Mouse (Mus musculus) layer of hippocampus, postnatal 25 days (tissue): ENCODE data around the gene Slc3a1. TPM values are rescaled to one million over a fixed set of nuclear protein-coding genes. Genes with fewer than 3 reads are reported as not detected.
A peak's percentile ranks its signal among the peaks of the same experiment; 100 is the strongest.

Experiments
- DNase-seq, 2 experiments: peaks; one replicate each; pipeline ENCODE4 v3.0.0; 2022; ENCODE audit warnings: mixed read lengths in 2 of 2, low spot score in 1 of 2; ENCODE audit errors: extremely low spot score in 1 of 2
- total RNA-seq, 2 experiments: library from RNA; stranded (reverse); gene quantifications; 2 replicates each; pipeline ENCODE4 v1.2.3; 2021

The Slc3a1 gene
- total RNA-seq, result under 1 TPM in 1 of 2 experiments, not detected in 1; 0.12 TPM

DNA sequence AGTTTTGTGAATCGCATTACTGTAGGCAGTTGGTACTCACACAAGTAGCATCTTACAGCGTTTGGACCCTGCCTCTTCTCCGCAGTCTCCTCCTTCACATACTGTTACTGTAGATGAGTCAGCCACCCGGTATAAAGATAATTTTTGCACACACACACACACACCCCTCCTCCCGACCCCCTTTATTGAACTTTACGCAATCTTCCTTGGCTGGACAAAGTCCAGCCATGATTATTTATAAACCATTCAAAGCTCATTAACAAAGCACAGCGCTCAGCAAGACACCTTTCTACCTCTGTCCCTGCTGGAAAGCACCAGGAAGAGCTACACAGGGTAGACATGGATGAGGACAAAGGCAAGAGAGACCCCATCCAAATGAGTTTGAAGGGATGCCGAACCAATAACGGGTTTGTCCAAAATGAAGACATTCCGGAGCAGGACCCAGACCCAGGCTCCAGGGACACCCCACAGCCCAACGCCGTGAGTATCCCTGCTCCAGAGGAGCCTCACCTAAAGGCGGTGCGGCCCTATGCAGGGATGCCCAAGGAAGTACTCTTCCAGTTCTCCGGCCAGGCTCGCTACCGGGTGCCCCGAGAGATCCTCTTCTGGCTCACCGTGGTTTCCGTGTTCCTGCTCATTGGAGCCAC is at the start of gene Slc3a1:
TSS of gene Slc3a1 (plus strand) at position 284 of the 647 bp plus-strand sequence.
- DNase-seq, result no peak

GRCm38 (mm10) chr17:84981721-84982120 is 46.5 kb upstream of the Slc3a1 start:
- no peak for DNase-seq

GRCm38 (mm10) chr17:84982735-84983134 is 45.4 kb upstream of the Slc3a1 start:
- DNase-seq, result no peak

DNA sequence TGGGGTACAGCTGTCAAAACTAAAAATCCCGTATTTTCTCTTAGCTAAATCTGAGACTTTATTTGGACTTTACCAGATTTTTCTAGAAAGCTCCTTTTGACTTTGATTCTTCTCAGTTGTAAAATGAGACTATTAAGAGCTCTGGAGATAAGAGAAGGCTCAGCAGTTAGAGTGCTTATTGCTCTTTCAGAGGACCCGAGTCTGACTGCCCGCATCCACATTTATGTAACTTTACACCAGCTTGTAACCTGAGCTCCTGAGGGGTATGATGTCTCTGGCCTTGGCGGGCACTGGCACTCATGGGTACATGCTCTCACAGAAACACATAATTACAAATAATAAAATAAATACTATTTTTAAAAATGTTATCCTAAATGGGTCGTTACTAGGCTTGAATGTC is 41.8 kb upstream of the Slc3a1 start:
- DNase-seq, result no peak

GRCm38 (mm10) chr17:84987834-84988410 is 40.3 kb upstream of the Slc3a1 start:
- no peak for DNase-seq

GRCm38 (mm10) chr17:84988514-84988913 is 39.7 kb upstream of the Slc3a1 start:
- DNase-seq, result no peak

DNA sequence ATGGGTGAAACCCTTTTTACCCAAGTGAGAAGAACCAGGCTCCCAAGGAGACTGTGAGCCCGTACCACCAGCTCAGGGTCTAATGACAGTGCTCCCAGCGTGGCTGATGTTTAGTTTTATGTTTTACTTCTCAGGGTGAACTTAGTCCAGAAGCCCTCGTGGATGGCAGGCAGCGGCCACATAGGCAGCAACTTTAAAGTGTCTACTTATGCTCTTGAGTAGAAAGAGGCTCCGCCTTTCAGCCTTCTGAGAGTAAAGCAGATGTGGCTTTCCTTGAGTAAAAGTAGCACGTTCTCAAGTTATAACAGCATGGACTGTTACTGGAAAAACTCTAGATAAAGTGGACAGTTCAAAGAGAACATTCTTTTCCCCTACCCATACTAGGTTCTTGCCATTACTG is 32.3 kb upstream of the Slc3a1 start:
- DNase-seq, result no peak

DNA sequence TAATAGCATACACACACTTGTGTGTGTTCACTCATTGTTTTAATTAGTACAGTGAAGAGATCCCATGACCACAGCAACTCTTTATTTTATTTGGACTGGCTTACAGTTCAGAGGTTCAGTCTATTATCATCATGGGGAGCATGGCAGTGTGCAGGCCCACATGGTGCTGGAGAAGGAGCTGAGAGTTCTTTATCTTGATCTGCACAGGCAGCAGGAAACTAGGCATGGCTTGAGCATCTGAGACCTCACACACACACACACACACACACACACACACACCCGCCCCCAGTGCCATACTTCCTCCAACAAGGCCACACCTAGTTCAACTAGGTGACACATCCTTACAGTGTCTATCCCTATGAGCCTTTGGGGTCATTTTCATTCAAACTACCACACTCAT is 30.5 kb upstream of the Slc3a1 start:
- DNase-seq, result no peak

DNA sequence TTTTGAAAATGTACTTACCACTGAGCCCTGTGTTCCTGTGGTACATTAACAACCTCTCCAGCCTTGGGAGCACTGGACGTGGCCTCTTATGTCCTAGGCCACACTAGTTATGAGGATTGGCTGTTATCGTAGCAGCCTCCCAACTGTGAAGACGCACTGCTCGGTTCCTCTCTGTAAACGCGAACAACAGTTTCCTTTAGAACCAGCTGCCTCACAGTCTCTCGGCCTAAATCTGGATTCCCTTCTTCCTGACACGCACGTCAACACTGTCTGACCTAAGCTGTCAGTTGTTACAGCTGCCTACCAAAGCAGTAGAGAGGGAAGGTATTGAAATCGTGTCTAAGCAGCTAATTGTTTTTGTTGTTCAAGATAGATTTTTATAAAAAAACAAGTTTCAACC is 28.5 kb upstream of the Slc3a1 start:
- DNase-seq, result no peak

- DNase-seq, result no peak
Observed at GRCm38 (mm10) chr17:85013485-85013884, 14.7 kb upstream of the Slc3a1 start.

- no peak for DNase-seq
Observed at GRCm38 (mm10) chr17:85014632-85015031, 13.5 kb upstream of the Slc3a1 start.

- no peak for DNase-seq
Observed at GRCm38 (mm10) chr17:85018344-85018743, 9.8 kb upstream of the Slc3a1 start.

DNA sequence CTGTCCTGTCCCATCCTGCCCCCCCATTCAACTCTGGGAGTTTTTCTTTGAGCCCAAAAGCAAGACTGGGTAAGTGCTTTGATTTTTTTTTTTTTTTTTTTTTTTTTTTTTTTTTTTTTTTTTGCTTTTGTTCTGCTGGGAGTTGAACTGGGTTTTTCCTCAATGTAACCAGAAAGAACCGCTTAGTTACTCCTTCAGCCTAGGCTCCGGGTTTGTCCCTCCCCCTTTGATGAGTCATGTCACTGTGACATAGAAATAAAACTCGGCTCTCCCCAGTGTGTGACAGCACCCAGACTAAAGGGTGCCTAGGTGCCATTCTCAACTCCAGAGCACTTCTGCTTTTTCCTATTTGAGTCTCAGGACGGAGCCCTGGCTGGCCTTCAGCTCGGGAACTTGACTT is 9.4 kb upstream of the Slc3a1 start:
- DNase-seq, result no peak

DNA sequence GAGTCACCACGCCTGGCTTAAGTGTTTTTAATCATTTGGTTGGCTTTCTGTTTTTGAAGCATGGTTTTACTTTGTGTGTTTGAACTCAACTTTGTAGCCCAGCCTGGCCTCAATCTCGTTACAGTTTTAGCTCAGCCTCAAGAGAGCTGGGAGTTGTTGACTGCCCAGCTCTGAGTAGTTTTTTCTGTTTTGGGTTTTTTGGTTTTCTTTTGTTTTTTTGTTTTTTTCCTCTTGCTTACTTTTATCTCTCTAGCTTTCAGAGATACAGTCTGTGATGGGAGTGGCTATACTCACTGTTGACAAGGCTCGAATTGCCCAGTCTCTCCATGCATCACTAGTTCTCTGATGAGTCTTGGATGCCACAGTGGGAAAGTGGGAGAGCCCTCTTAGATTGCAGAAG is 7.8 kb upstream of the Slc3a1 start:
- no peak for DNase-seq

DNA sequence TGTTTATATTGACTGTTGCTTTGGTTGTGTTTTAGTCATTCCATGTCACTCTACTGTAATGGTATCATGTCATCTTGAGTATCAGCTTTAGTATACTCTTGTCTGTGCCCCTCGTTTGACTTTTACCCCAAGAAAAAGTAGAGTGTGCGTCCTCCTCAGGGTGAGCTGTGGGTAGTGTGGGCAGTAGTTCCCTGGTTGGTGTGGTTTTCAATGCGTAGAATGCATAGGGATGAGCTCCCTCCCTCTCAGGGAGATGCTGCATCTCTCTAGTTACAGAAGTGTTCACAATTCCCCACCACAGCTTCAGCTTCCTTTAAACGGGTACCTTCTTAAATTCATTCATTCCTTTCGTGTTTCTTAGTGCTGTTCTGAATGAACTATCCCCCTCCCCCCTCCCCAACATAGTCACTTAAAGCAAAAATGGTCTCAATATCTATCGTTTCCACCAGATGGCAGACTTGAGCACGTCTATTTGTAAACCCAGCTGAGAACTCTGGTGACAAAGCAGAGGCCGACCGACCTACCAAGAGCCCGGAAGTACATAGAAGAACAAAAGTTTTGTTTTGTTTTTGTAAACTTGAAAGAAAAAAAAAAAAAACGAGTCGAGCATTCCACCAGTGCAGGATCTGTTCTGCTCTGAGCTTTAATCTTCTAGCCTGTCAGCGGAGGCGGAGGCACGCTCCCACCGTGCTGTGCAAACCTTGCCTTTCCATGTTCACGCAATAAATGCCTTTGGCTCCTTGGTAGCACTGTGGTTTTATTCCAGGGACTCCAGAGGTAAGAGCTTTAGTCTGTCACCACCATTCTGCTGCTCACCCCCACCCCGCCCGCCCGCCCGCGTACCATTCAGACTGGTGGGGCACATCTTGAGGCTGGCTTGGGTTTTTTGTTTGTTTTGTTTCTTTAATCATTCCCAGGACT is 4.7 kb upstream of the Slc3a1 start:
- peak in 1 of 2 experiments; percentile 61 for DNase-seq

GRCm38 (mm10) chr17:85024237-85024636 is 3.9 kb upstream of the Slc3a1 start:
- DNase-seq, result no peak

DNA sequence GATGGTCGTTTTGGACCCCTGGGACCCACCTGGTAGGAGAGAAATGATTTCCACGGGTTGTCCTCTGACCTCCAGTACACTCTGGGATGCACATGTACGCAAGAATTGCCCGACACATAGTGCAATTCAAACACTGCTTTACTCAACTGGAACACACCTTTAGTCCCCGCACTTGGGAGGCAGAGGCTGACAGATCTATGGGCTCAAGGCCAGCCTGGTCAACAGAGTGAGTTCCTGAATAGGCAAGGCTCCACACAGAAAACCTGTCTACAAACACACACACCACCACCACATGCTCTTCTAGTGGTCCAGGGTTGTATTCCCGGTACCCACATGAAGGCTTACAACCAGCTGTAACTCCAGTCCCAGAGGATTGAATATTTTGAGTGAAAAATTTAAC is 3.0 kb upstream of the Slc3a1 start:
- no peak for DNase-seq

DNA sequence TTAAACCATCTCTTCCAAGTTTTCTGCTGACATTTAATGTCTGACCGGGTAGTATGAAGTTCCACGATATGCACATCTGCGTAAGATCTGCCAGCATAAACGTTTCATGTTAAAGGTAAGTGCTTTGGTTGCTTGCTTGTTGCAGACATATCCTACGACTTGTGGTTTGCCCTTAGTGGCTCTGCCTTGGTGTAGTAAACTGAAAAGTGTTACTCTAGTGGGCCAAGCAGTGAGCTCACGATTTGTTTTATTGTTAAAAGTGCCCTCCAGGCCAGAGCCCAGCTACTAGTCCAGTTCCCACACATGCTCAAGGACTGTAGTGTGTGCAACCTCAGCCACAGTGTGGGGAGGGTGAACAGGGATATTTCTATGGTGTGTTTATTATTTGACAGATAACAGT is 1.7 kb upstream of the Slc3a1 start:
- DNase-seq, result no peak

DNA sequence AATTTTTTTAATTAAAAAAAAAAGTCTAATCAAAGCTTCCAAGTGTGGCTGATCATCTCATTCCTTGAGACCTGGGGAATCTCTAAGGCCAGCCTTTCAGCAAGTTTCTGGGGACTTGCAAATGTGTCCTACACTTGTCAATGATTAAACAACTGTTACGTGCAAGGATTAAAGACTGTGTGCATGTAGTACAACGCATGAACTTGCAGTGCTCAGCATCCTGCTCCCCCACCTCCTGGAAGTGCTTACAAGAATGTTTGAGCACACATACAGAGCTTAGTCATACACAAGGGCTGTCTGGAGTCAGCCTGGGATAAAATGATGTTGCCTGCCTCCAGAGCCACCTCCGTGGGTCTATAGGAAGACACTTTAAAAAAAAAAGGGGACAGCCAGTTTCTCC is 929 bp upstream of the Slc3a1 start:
- no peak for DNase-seq

- DNase-seq, result no peak
Observed at GRCm38 (mm10) chr17:85028797-85029196, 621 bp downstream of the Slc3a1 start.

- DNase-seq, result no peak
Observed at GRCm38 (mm10) chr17:85030651-85031050, 2.5 kb downstream of the Slc3a1 start.
